Mouse (Mus musculus) testis, adult 10 weeks (tissue): ENCODE data around the gene Ap4e1. TPM values are rescaled to one million over a fixed set of nuclear protein-coding genes. Genes with fewer than 3 reads are reported as not detected.

ENCODE experiments used
- polyA plus RNA-seq: library from polyadenylated mRNA; stranded (reverse); fragments of 350-450 nt; fragmentation: Illumina TruSeq; extraction: RNeasy Lipid Tissue Mini Kit (QIAGEN cat#74804); gene quantifications from one replicate; pipeline ENCODE4 v1.2.3, GENCODE M21; 2014; ENCODE audit warnings: low read depth, low replicate concordance

The Ap4e1 gene
- 16.2 TPM for polyA plus RNA-seq

DNA sequence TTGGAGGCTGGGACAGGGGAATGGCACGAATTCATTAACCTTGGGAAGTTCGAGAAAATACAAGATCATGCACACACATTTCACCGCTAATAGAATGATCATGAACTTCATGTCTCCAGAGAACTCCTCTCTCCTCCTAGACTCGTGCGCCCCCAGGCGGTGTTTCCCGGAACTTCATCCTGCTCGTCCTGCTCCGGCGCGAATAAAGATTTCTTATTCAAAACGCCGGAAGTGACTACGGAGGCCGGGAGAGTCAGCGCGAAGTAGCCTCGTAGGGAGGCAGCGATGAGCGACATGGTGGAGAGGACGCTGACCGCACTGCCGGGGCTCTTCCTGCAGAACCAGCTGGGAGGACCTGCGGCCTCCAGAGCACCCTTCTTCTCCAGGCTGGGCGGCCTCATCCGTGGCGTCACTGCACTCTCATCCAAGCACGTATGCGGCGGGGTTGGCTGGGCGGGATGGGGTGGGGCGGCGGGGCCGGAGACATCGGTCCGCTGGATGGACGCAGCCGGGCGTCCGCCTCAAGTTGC is at the start of gene Ap4e1:
TSS of gene Ap4e1 (plus strand) at position 249 of the 530 bp plus-strand sequence.

DNA sequence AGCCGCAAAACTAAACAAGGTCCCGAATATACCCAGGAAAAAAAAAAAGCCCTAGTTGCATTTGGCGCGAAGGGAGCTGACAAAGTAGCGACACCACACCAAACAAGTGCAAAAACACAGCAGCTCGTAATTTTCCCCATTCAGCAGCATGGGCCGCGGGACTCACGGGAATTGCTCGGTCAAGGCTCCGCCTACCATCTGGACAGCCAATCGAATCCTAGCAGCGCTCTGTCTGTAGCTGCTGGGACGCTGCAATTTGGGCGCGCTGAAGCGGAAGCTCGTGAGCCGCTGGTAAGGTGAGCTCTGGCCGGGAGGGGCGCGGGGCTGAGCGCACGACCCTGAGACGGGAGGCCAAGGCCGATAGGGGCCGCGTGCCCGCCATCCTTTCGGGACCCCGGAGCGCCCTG is 61.9 kb downstream of the Ap4e1 start, which contains the start of gene Blvra:
TSS of gene Blvra (plus strand) at position 231 of the 407 bp plus-strand sequence.

Other genes starting within 250 kb of the Ap4e1 start
- gene Usp50, start 225.2 kb upstream of the Ap4e1 start, polyA plus RNA-seq = 146 TPM
- 50.0 TPM for gene Trpm7, start 132.5 kb upstream of the Ap4e1 start, polyA plus RNA-seq
- 39.5 TPM for gene Sppl2a, start 75.5 kb upstream of the Ap4e1 start, polyA plus RNA-seq
- gene Blvra, start 61.9 kb downstream of the Ap4e1 start, polyA plus RNA-seq = 9.0 TPM
- gene Ncaph, start 125.2 kb downstream of the Ap4e1 start, polyA plus RNA-seq = 29.8 TPM
- gene Itpripl1, start 134.7 kb downstream of the Ap4e1 start, polyA plus RNA-seq = 1.6 TPM
- gene 1810024B03Rik, start 199.6 kb downstream of the Ap4e1 start, polyA plus RNA-seq = 23.4 TPM
- 42.7 TPM for gene Snrnp200, start 199.7 kb downstream of the Ap4e1 start, polyA plus RNA-seq
- 7.2 TPM for gene Ciao1, start 239.1 kb downstream of the Ap4e1 start, polyA plus RNA-seq
- 31.1 TPM for gene Tmem127, start 239.2 kb downstream of the Ap4e1 start, polyA plus RNA-seq